12 mouse cellular contexts compared by ENCODE assay signal in the genomic region with DNA sequence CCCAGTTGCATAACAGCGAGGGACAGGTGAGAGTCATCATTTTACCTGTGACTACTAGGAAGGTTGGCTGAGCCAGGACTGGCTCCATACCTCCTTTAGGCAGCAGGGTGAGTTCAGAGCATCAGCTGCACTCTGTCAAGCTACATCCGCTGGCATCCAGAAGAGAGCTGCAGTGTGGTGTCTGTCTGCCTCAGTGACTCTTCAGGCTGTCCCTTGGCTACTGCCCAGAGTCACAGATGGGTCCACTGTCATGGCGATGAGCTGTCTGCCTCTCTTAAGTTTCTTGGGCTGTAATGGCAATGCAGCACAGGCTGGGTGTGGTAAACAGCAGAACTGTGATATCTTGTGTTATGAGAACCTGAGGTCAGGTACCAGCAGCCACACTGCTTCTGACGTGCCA.
"Had no signal": no experiment of that assay in that cellular context is flagged by ENCODE, and none has a peak within 500 bp of the region (broad histone marks: within the 10 kb centered on the region; RNA-seq: fewer than 3 reads in every experiment).

No protein-coding gene starts in this region.

- H3K4me1 ChIP-seq: midbrain, embryonic 15.5 days had no signal

- H3K9me3 ChIP-seq: limb, embryonic 10.5 days; liver, embryonic 15.5 days; midbrain, embryonic 15.5 days had no signal

- H3K36me3 ChIP-seq: midbrain, embryonic 15.5 days had no signal

- H3K4me3 ChIP-seq: layer of hippocampus, adult 2 months; limb, embryonic 10.5 days; liver, embryonic 15.5 days; midbrain, embryonic 15.5 days had no signal

- DNase-seq: kidney, postnatal 10 days; kidney, postnatal 4 days; lung, adult 2 months; lung, postnatal 36 days; thymus, adult 18-20 months; thymus, postnatal 14 days had no signal

- H3K27ac ChIP-seq: layer of hippocampus, adult 2 months; limb, embryonic 10.5 days; liver, embryonic 15.5 days; midbrain, embryonic 15.5 days had no signal

- ATAC-seq: lung, postnatal 0 days had no signal

- H3K4me2 ChIP-seq: liver, embryonic 11.5 days; liver, embryonic 15.5 days; midbrain, embryonic 15.5 days had no signal

- H3K9ac ChIP-seq: liver, embryonic 15.5 days; midbrain, embryonic 15.5 days had no signal

- H3K27me3 ChIP-seq: liver, embryonic 15.5 days; midbrain, embryonic 15.5 days had no signal
